Mouse (Mus musculus): Measurements from ENCODE around the gene Arl2. TPM values are rescaled to one million over a fixed set of nuclear protein-coding genes. Genes with fewer than 3 reads are reported as not detected.

Arl2 gene
- total and polyA plus RNA-seq, 3 experiments: 47.2 to 111 TPM; not detected in 1

GRCm38 (mm10) chr19:6156372-6156771 lies 15.0 kb upstream of the Arl2 start:
- peaks cover 0 to 6% of the 10 kb centered on the region in 2 experiments; a peak in 1 of 4 replicates for H3K36me3 ChIP-seq (ENCODE audit: control insufficient read depth in 1 of 2, insufficient read depth in 2 of 2, low read length in 2 of 2)
- peaks cover 2 to 14% of the 10 kb centered on the region in 2 experiments; a peak in 3 of 4 replicates for H3K4me1 ChIP-seq (ENCODE audit: control insufficient read depth in 1 of 2, insufficient read depth in 2 of 2, low read length in 2 of 2)
- no peak overlapping the region for H3K9ac ChIP-seq (ENCODE audit: control insufficient read depth, low read depth, low read length, poor library complexity, severe bottlenecking)
- H3K4me3 ChIP-seq (ENCODE audit: control insufficient read depth in 1 of 2, insufficient read depth in 1 of 2, low read depth in 2 of 2, low read length in 2 of 2): no peak overlapping the region
- no peak for TF ChIP-seq MAX (IDR thresholded peaks at IDR 0.05; ENCODE audit: low read length)
- TF ChIP-seq CTCF (IDR thresholded peaks at IDR 0.05 in 2 of 3, conservative IDR thresholded peaks at IDR 0.05 in 1 of 3; ENCODE audit: control insufficient read depth in 1 of 3, insufficient read depth in 1 of 3, low read depth in 2 of 3, low read length in 3 of 3, poor library complexity in 1 of 3, severe bottlenecking in 1 of 3): peak in 2 of 3 experiments; percentile 2 to 21; a peak in 1 of 6 replicates
- H3K79me2 ChIP-seq (ENCODE audit: control insufficient read depth, insufficient read depth, low read length, poor library complexity): no peaks in the 10 kb centered on the region
- no peak overlapping the region for H3K27ac ChIP-seq (ENCODE audit: control insufficient read depth, low read depth, low read length)
- DNase-seq (ENCODE audit: low read depth, low spot score): no peak
- H3K9me3 ChIP-seq (replicated peaks; ENCODE audit: insufficient read depth, low read length): no peaks in the 10 kb centered on the region
- H3K27me3 ChIP-seq (ENCODE audit: control insufficient read depth in 1 of 2, insufficient read depth in 2 of 2, low read length in 2 of 2): peaks cover 0 to 4% of the 10 kb centered on the region in 2 experiments; a peak in 3 of 4 replicates

GRCm38 (mm10) chr19:6155174-6155573 lies 13.8 kb upstream of the Arl2 start:
- Histone ChIP-seq H3K4me3 (ENCODE audit: control insufficient read depth in 1 of 2, insufficient read depth in 1 of 2, low read depth in 2 of 2, low read length in 2 of 2) (no peak overlapping the region), H3K79me2 (ENCODE audit: control insufficient read depth, insufficient read depth, low read length, poor library complexity) (no peaks in the 10 kb centered on the region), H3K9ac (ENCODE audit: control insufficient read depth, low read depth, low read length, poor library complexity, severe bottlenecking) (no peak overlapping the region; the same call in 1 of the 2 replicates), H3K27me3 (ENCODE audit: control insufficient read depth in 1 of 2, insufficient read depth in 2 of 2, low read length in 2 of 2) (peaks cover 0 to 4% of the 10 kb centered on the region in 2 experiments), H3K9me3 (replicated peaks; ENCODE audit: insufficient read depth, low read length) (no peaks in the 10 kb centered on the region), H3K27ac (ENCODE audit: control insufficient read depth, low read depth, low read length) (no peak overlapping the region; the same call in 1 of the 2 replicates), H3K4me1 (ENCODE audit: control insufficient read depth in 1 of 2, insufficient read depth in 2 of 2, low read length in 2 of 2) (peaks cover 2 to 14% of the 10 kb centered on the region in 2 experiments; a peak in 3 of 4 replicates), H3K36me3 (ENCODE audit: control insufficient read depth in 1 of 2, insufficient read depth in 2 of 2, low read length in 2 of 2) (peaks cover 0 to 6% of the 10 kb centered on the region in 2 experiments; a peak in 1 of 4 replicates)
- peak; percentile 67 for DNase-seq (ENCODE audit: low read depth, low spot score)
- TF ChIP-seq GABPA (IDR thresholded peaks at IDR 0.05; ENCODE audit: low read depth, low read length) (no peak), MXI1 (IDR thresholded peaks at IDR 0.05; ENCODE audit: low read depth, low read length) (0 out of 2 replicates have a peak, but pooled peaks have one; percentile 37), ZMIZ1 (IDR thresholded peaks at IDR 0.05; ENCODE audit: low read depth, low read length) (no peak), MAX (IDR thresholded peaks at IDR 0.05; ENCODE audit: low read length) (peak; percentile 41; the same call in 1 of the 2 replicates), POLR2A (IDR thresholded peaks at IDR 0.05; ENCODE audit: control insufficient read depth in 1 of 2, insufficient read depth in 1 of 2, low read depth in 1 of 2, low read length in 2 of 2, poor library complexity in 1 of 2) (no peak), TCF12 (IDR thresholded peaks at IDR 0.05; ENCODE audit: low read depth, low read length) (peak; percentile 64; the same call in 1 of the 2 replicates), RAD21 (IDR thresholded peaks at IDR 0.05; ENCODE audit: low read depth, low read length) (no peak), POLR2AphosphoS5 (IDR thresholded peaks at IDR 0.05; ENCODE audit: borderline replicate concordance, low read depth, low read length) (no peak), BHLHE40 (IDR thresholded peaks at IDR 0.05; ENCODE audit: borderline replicate concordance, low read depth, low read length) (no peak), SMC3 (IDR thresholded peaks at IDR 0.05; ENCODE audit: low read depth, low read length) (no peak), JUND (IDR thresholded peaks at IDR 0.05; ENCODE audit: low read depth, low read length) (no peak), MYC (IDR thresholded peaks at IDR 0.05; ENCODE audit: low read depth, low read length) (no peak), ZC3H11A (IDR thresholded peaks at IDR 0.05; ENCODE audit: low read depth, low read length) (no peak), EP300 (IDR thresholded peaks at IDR 0.05; ENCODE audit: low read depth in 1 of 2, low read length in 2 of 2) (peak; percentile 63 to 73), USF2 (IDR thresholded peaks at IDR 0.05; ENCODE audit: borderline replicate concordance in 1 of 2, insufficient read depth in 1 of 2, low read depth in 1 of 2, low read length in 2 of 2) (no peak), MEF2A (IDR thresholded peaks at IDR 0.05; ENCODE audit: extremely low read depth, insufficient replicate concordance, low read depth, low read length, poor library complexity, severe bottlenecking) (no peak), E2F4 (IDR thresholded peaks at IDR 0.05; ENCODE audit: borderline replicate concordance, low read depth, low read length) (no peak), NELFE (IDR thresholded peaks at IDR 0.05; ENCODE audit: low read depth, low read length) (no peak), CHD2 (IDR thresholded peaks at IDR 0.05; ENCODE audit: low read length) (no peak), GATA1 (IDR thresholded peaks at IDR 0.05; ENCODE audit: low read depth, low read length) (peak; percentile 27; the same call in 1 of the 2 replicates), MAZ (IDR thresholded peaks at IDR 0.05; ENCODE audit: low read depth, low read length) (no peak), MAFK (IDR thresholded peaks at IDR 0.05; ENCODE audit: borderline replicate concordance, low read depth, low read length) (no peak), ETS1 (IDR thresholded peaks at IDR 0.05; ENCODE audit: low read depth, low read length) (peak; percentile 43; the same call in 1 of the 2 replicates), RCOR1 (IDR thresholded peaks at IDR 0.05; ENCODE audit: low read depth, low read length) (no peak), MYB (IDR thresholded peaks at IDR 0.05; ENCODE audit: low read depth, low read length) (no peak), NRF1 (IDR thresholded peaks at IDR 0.05; ENCODE audit: insufficient read depth, low read depth, low read length, poor library complexity, severe bottlenecking) (no peak), ELF1 (IDR thresholded peaks at IDR 0.05; ENCODE audit: low read depth, low read length) (no peak), ZKSCAN1 (IDR thresholded peaks at IDR 0.05; ENCODE audit: low read depth, low read length) (no peak), SIN3A (IDR thresholded peaks at IDR 0.05; ENCODE audit: low read length) (no peak), TAL1 (IDR thresholded peaks at IDR 0.05; ENCODE audit: low read length) (peak; percentile 64)
